Mouse (Mus musculus): ENCODE data around the gene Cacnb4.

- TF ChIP-seq CTCF (IDR thresholded peaks at IDR 0.05) (no peak), EP300 (IDR thresholded peaks at IDR 0.05) (no peak)
Observed at GRCm38 (mm10) chr2:52425523-52425795, 251.2 kb downstream of the Cacnb4 start.

Measured in lung, postnatal 0 days (tissue).